Mouse (Mus musculus): ENCODE results near the gene Ssx9. TPM values are rescaled to one million over a fixed set of nuclear protein-coding genes. Genes with fewer than 3 reads are reported as not detected.

The Ssx9 gene
- not detected for polyA plus RNA-seq (2014; fragmentation: Illumina TruSeq; extraction: RNeasy Lipid Tissue Mini Kit (QIAGEN cat#74804); ENCODE audit: low read depth, low replicate concordance)

DNA sequence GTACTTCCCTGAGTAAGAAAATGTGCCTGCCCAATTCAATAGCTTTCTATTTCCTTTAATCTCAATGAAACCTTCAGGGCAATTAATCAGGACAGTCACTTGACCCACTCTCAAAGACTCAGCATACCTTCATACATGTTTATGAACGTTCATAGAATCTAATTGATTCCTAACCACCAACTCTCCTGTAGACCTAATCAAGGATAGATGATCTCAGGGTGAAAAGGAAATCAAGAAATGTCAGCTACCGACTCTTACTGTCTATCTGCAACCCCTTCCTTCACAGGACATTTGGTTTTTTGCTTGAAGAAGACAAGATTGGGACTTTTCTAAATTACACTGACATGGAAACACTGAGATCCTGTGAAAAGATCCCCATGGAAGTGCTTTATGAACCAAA is at the start of gene Ssx9:
TSS of gene Ssx9 (plus strand) at position 301 of the 400 bp plus-strand sequence.

DNA sequence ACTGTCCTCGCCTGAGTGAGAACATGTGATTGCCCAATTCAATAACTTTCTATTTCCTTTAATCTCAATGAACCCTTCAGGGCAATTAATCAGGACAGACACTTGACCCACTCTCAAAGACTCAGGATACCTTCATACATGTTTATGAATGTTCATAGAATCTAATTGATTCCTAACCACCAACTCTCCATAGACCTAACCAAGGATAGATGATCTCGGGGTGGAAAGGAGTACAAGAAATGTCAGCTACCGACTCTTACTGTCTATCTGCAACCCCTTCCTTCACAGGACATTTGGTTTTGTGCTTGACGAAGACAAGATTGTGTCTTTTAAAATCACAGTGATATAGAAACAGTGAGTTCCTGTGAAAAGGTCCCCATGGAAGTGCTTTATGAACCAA is 55.2 kb downstream of the Ssx9 start, which contains the start of gene Ssxb5:
TSS of gene Ssxb5 (plus strand) at position 301 of the 400 bp plus-strand sequence.

Other genes with a start within 250 kb of the Ssx9 start
- gene Gm14459, start 223.5 kb upstream of the Ssx9 start, polyA plus RNA-seq (2014; fragmentation: Illumina TruSeq; extraction: RNeasy Lipid Tissue Mini Kit (QIAGEN cat#74804); ENCODE audit: low read depth, low replicate concordance) = not detected
- gene Ssxb6, start 200.2 kb upstream of the Ssx9 start, polyA plus RNA-seq (2014; fragmentation: Illumina TruSeq; extraction: RNeasy Lipid Tissue Mini Kit (QIAGEN cat#74804); ENCODE audit: low read depth, low replicate concordance) = not detected
- gene Ssxb3, start 156.6 kb upstream of the Ssx9 start, polyA plus RNA-seq (2014; fragmentation: Illumina TruSeq; extraction: RNeasy Lipid Tissue Mini Kit (QIAGEN cat#74804); ENCODE audit: low read depth, low replicate concordance) = not detected
- gene Ssxb8, start 57.6 kb upstream of the Ssx9 start, polyA plus RNA-seq (2014; fragmentation: Illumina TruSeq; extraction: RNeasy Lipid Tissue Mini Kit (QIAGEN cat#74804); ENCODE audit: low read depth, low replicate concordance) = not detected
- not detected for gene Ssxb5, start 55.3 kb downstream of the Ssx9 start, polyA plus RNA-seq (2014; fragmentation: Illumina TruSeq; extraction: RNeasy Lipid Tissue Mini Kit (QIAGEN cat#74804); ENCODE audit: low read depth, low replicate concordance)
- not detected for gene Gm6592, start 95.6 kb downstream of the Ssx9 start, polyA plus RNA-seq (2014; fragmentation: Illumina TruSeq; extraction: RNeasy Lipid Tissue Mini Kit (QIAGEN cat#74804); ENCODE audit: low read depth, low replicate concordance)
- not detected for gene Gm5751, start 125.8 kb downstream of the Ssx9 start, polyA plus RNA-seq (2014; fragmentation: Illumina TruSeq; extraction: RNeasy Lipid Tissue Mini Kit (QIAGEN cat#74804); ENCODE audit: low read depth, low replicate concordance)
- gene B630019K06Rik, start 143.9 kb downstream of the Ssx9 start, polyA plus RNA-seq (2014; fragmentation: Illumina TruSeq; extraction: RNeasy Lipid Tissue Mini Kit (QIAGEN cat#74804); ENCODE audit: low read depth, low replicate concordance) = 0.79 TPM
- gene Fthl17b, start 214.5 kb downstream of the Ssx9 start, polyA plus RNA-seq (2014; fragmentation: Illumina TruSeq; extraction: RNeasy Lipid Tissue Mini Kit (QIAGEN cat#74804); ENCODE audit: low read depth, low replicate concordance) = not detected
- gene Fthl17c, start 228.1 kb downstream of the Ssx9 start, polyA plus RNA-seq (2014; fragmentation: Illumina TruSeq; extraction: RNeasy Lipid Tissue Mini Kit (QIAGEN cat#74804); ENCODE audit: low read depth, low replicate concordance) = not detected
- not detected for gene Fthl17d, start 238.3 kb downstream of the Ssx9 start, polyA plus RNA-seq (2014; fragmentation: Illumina TruSeq; extraction: RNeasy Lipid Tissue Mini Kit (QIAGEN cat#74804); ENCODE audit: low read depth, low replicate concordance)